ENCODE assay signal across 9 mouse cellular contexts in genomic region chr10:60373937-60374578, GRCm38 (mm10). TPM values are rescaled to one million over a fixed set of nuclear protein-coding genes. Genes with fewer than 3 reads are reported as not detected.
DNase-seq lines count a peak whose midpoint lies in the region; ATAC-seq lines count a peak whose summit lies in the region.
"Had no signal": no experiment of that assay in that cellular context is flagged by ENCODE, and none has a peak within 500 bp of the region (broad histone marks: within the 10 kb centered on the region; RNA-seq: fewer than 3 reads in every experiment).

No protein-coding gene starts in this region.

- no peaks in the 10 kb centered on the region for H3K27me3 ChIP-seq in hindbrain, embryonic 16.5 days (replicated peaks; ENCODE audit: control insufficient read depth, insufficient read depth, low read length)
- H3K27me3 ChIP-seq in hindbrain, embryonic 14.5 days (ENCODE audit: control insufficient read depth, insufficient read depth, low read length), result no peaks in the 10 kb centered on the region
- no peaks in the 10 kb centered on the region for H3K27me3 ChIP-seq in kidney, embryonic 16.5 days (ENCODE audit: insufficient read depth, low read length)

- no peak overlapping the region for H3K4me2 ChIP-seq in hindbrain, embryonic 16.5 days (ENCODE audit: low read length)
- no peak overlapping the region for H3K4me2 ChIP-seq in hindbrain, embryonic 14.5 days (replicated peaks)
- H3K4me2 ChIP-seq in kidney, embryonic 16.5 days (replicated peaks; ENCODE audit: low read depth, low read length), result no peak overlapping the region

- WGBS in hindbrain, embryonic 16.5 days, result 51% methylated on average over 8 of the region's 8 CpGs
- 60% methylated on average over 8 of the region's 8 CpGs for WGBS in hindbrain, embryonic 14.5 days
- WGBS in kidney, embryonic 16.5 days, result 49% methylated on average over 8 of the region's 8 CpGs

- no peak overlapping the region for H3K9ac ChIP-seq in hindbrain, embryonic 16.5 days (ENCODE audit: low read depth, low read length)
- no peak overlapping the region for H3K9ac ChIP-seq in hindbrain, embryonic 14.5 days
- no peak overlapping the region for H3K9ac ChIP-seq in kidney, embryonic 16.5 days (replicated peaks; ENCODE audit: low read length)

- no peaks in the 10 kb centered on the region for H3K36me3 ChIP-seq in hindbrain, embryonic 16.5 days (ENCODE audit: control insufficient read depth, insufficient read depth, low read length)
- H3K36me3 ChIP-seq in hindbrain, embryonic 14.5 days (replicated peaks; ENCODE audit: control insufficient read depth, insufficient read depth), result no peaks in the 10 kb centered on the region
- no peaks in the 10 kb centered on the region for H3K36me3 ChIP-seq in kidney, embryonic 16.5 days (ENCODE audit: insufficient read depth, low read length)

- DNase-seq in hindbrain, embryonic 14.5 days (ENCODE audit: low spot score), result no peak
- DNase-seq in heart, adult 11 months, result peak; percentile 99
- peak; percentile 51 for DNase-seq in naive thymus-derived CD4-positive, alpha-beta T cell, adult 2 months (ENCODE audit: low read depth)
- no peak for DNase-seq in layer of hippocampus, adult 9-11 months
- no peak for DNase-seq in spleen, postnatal 36 days (ENCODE audit: low spot score in 2 of 2)
- no peak for DNase-seq in layer of hippocampus, postnatal 10 days (ENCODE audit: low spot score in 2 of 2)

- 0 out of 2 replicates have a peak, but pooled peaks have one; percentile 22 for ATAC-seq in hindbrain, embryonic 16.5 days
- no peak for ATAC-seq in hindbrain, embryonic 14.5 days (ENCODE audit: low FRiP score)
- peak; percentile 55 for ATAC-seq in kidney, embryonic 16.5 days (ENCODE audit: low FRiP score, low TSS enrichment)

- no peaks in the 10 kb centered on the region for H3K9me3 ChIP-seq in hindbrain, embryonic 16.5 days (ENCODE audit: control insufficient read depth, low read length)
- H3K9me3 ChIP-seq in hindbrain, embryonic 14.5 days (ENCODE audit: control insufficient read depth, low read length), result no peaks in the 10 kb centered on the region
- H3K9me3 ChIP-seq in kidney, embryonic 16.5 days (ENCODE audit: low read length), result no peaks in the 10 kb centered on the region

- no peak overlapping the region for H3K4me3 ChIP-seq in hindbrain, embryonic 16.5 days (ENCODE audit: low read length)
- no peak overlapping the region for H3K4me3 ChIP-seq in hindbrain, embryonic 14.5 days (replicated peaks; ENCODE audit: low read length)
- H3K4me3 ChIP-seq in kidney, embryonic 16.5 days (ENCODE audit: low read length), result no peak overlapping the region

- H3K4me1 ChIP-seq in hindbrain, embryonic 16.5 days (ENCODE audit: control insufficient read depth, insufficient read depth, low read depth, low read length), result no peaks in the 10 kb centered on the region; the same call in 1 of the 2 replicates
- no peaks in the 10 kb centered on the region for H3K4me1 ChIP-seq in hindbrain, embryonic 14.5 days (replicated peaks; ENCODE audit: control insufficient read depth, insufficient read depth, low read length)
- H3K4me1 ChIP-seq in kidney, embryonic 16.5 days (ENCODE audit: insufficient read depth, low read length), result peaks cover 8% of the 10 kb centered on the region

- H3K27ac ChIP-seq in hindbrain, embryonic 16.5 days (ENCODE audit: low read depth, low read length), result no peak overlapping the region
- no peak overlapping the region for H3K27ac ChIP-seq in hindbrain, embryonic 14.5 days
- H3K27ac ChIP-seq in kidney, embryonic 16.5 days (ENCODE audit: low read length), result peak overlapping the region; percentile 36

RNA-seq across cellular contexts. Expression of gene Gm17455, which starts 25.5 kb away (rescaled TPM):
- polyA plus RNA-seq in hindbrain, embryonic 16.5 days (2015; fragmentation: Nextera tagmentation; extraction: Ambion mirVana), result 13.3 and 14.0 TPM in 2 replicates
- polyA plus RNA-seq in hindbrain, embryonic 14.5 days (2014; fragmentation: Nextera tagmentation; extraction: Ambion mirVana), result 9.7 and 18.2 TPM in 2 replicates
- 0.40 and 0.81 TPM in 2 replicates for polyA plus RNA-seq in kidney, embryonic 16.5 days (2015; fragmentation: Nextera tagmentation; extraction: Ambion mirVana)
- total RNA-seq in layer of hippocampus, postnatal 10 days (2021), result 1 to 10 TPM; 3.6 to 3.7 TPM
- total RNA-seq: gastrocnemius, adult 8-10 months had no signal

RNA-seq across cellular contexts. Expression of gene Vsir, which starts 27.4 kb away (rescaled TPM):
- polyA plus RNA-seq in hindbrain, embryonic 16.5 days (2015; fragmentation: Nextera tagmentation; extraction: Ambion mirVana), result 2.4 TPM in 2 replicates
- 2.5 and 2.7 TPM in 2 replicates for polyA plus RNA-seq in hindbrain, embryonic 14.5 days (2014; fragmentation: Nextera tagmentation; extraction: Ambion mirVana)
- polyA plus RNA-seq in kidney, embryonic 16.5 days (2015; fragmentation: Nextera tagmentation; extraction: Ambion mirVana), result 3.9 and 4.2 TPM in 2 replicates
- 10 to 100 TPM; 15.3 TPM for total RNA-seq in layer of hippocampus, postnatal 10 days (2021)

Comparison
In these comparisons a context has a peak if more than half of its experiments do, and no peak if none do; other contexts are left out.
1. DNase-seq: peak in heart, adult 11 months (single experiment) and naive thymus-derived CD4-positive, alpha-beta T cell, adult 2 months (single experiment); none in hindbrain, embryonic 14.5 days (single experiment), layer of hippocampus, adult 9-11 months (single experiment), spleen, postnatal 36 days (0 of 2) and layer of hippocampus, postnatal 10 days (0 of 2).